ENCODE assay signal across 26 mouse cellular contexts in genomic region chr10:82742578-82742977, GRCm38 (mm10). TPM values are rescaled to one million over a fixed set of nuclear protein-coding genes. Genes with fewer than 3 reads are reported as not detected.
DNase-seq lines count a peak whose midpoint lies in the region; ATAC-seq and TF ChIP-seq lines count a peak whose summit lies in the region.
"Had no signal": no experiment of that assay in that cellular context is flagged by ENCODE, and none has a peak within 500 bp of the region (broad histone marks: within the 10 kb centered on the region; RNA-seq: fewer than 3 reads in every experiment).

No protein-coding gene starts in this region.

- no peak for TF ChIP-seq CTCF in liver, postnatal 0 days (IDR thresholded peaks at IDR 0.05; ENCODE audit: low read depth)

- H3K9me3 ChIP-seq in heart, embryonic 12.5 days (replicated peaks): no peaks in the 10 kb centered on the region
- no peaks in the 10 kb centered on the region for H3K9me3 ChIP-seq in liver, postnatal 0 days (ENCODE audit: low read length)
- H3K9me3 ChIP-seq: embryonic facial prominence, embryonic 10.5 days; embryonic facial prominence, embryonic 13.5 days; forebrain, embryonic 12.5 days; forebrain, embryonic 15.5 days; heart, embryonic 13.5 days; hindbrain, embryonic 12.5 days; hindbrain, embryonic 15.5 days had no signal

- no peaks in the 10 kb centered on the region for H3K27me3 ChIP-seq in heart, embryonic 12.5 days (replicated peaks)
- H3K27me3 ChIP-seq in liver, postnatal 0 days (ENCODE audit: insufficient read depth, low read length): no peaks in the 10 kb centered on the region
- H3K27me3 ChIP-seq: embryonic facial prominence, embryonic 13.5 days; forebrain, embryonic 12.5 days; forebrain, embryonic 15.5 days; heart, embryonic 13.5 days; hindbrain, embryonic 12.5 days; hindbrain, embryonic 15.5 days had no signal

- H3K27ac ChIP-seq in heart, embryonic 12.5 days (ENCODE audit: poor library complexity, severe bottlenecking): no peak overlapping the region
- peak overlapping the region; percentile 46; the same call in 1 of the 2 replicates for H3K27ac ChIP-seq in liver, postnatal 0 days (ENCODE audit: low read depth)
- H3K27ac ChIP-seq: embryonic facial prominence, embryonic 10.5 days; embryonic facial prominence, embryonic 13.5 days; forebrain, embryonic 12.5 days; forebrain, embryonic 15.5 days; heart, embryonic 13.5 days; hindbrain, embryonic 12.5 days; hindbrain, embryonic 15.5 days had no signal

- H3K4me1 ChIP-seq in heart, embryonic 12.5 days (replicated peaks): no peaks in the 10 kb centered on the region
- no peaks in the 10 kb centered on the region for H3K4me1 ChIP-seq in liver, postnatal 0 days (ENCODE audit: insufficient read depth)
- H3K4me1 ChIP-seq: embryonic facial prominence, embryonic 10.5 days; embryonic facial prominence, embryonic 13.5 days; forebrain, embryonic 12.5 days; forebrain, embryonic 15.5 days; heart, embryonic 13.5 days; hindbrain, embryonic 12.5 days; hindbrain, embryonic 15.5 days had no signal

- no peak overlapping the region for H3K4me3 ChIP-seq in heart, embryonic 12.5 days
- no peak overlapping the region for H3K4me3 ChIP-seq in liver, postnatal 0 days (ENCODE audit: low read depth, low read length)
- H3K4me3 ChIP-seq: embryonic facial prominence, embryonic 10.5 days; embryonic facial prominence, embryonic 13.5 days; erythroblast, embryonic 14.5 days; forebrain, embryonic 12.5 days; forebrain, embryonic 15.5 days; heart, embryonic 13.5 days; hindbrain, embryonic 12.5 days; hindbrain, embryonic 15.5 days had no signal

- no peak for TF ChIP-seq EP300 in liver, postnatal 0 days (IDR thresholded peaks at IDR 0.05; ENCODE audit: low read depth)

- ATAC-seq in heart, embryonic 12.5 days (ENCODE audit: insufficient number of reproducible peaks, low FRiP score): no peak
- peak; percentile 45; the same call in 1 of the 2 replicates for ATAC-seq in liver, postnatal 0 days
- ATAC-seq in hematopoietic stem cell, adult 5-6 weeks (replicated peaks in 1 of 2; ENCODE audit: insufficient read depth in 1 of 2, low FRiP score in 2 of 2, low TSS enrichment in 1 of 2, low read depth in 1 of 2, poor library complexity in 2 of 2, severe bottlenecking in 2 of 2): peak; percentile 42 to 48; a peak in 2 of 4 replicates
- ATAC-seq: forebrain, embryonic 15.5 days had no signal

- H3K36me3 ChIP-seq in heart, embryonic 12.5 days: peaks cover 57% of the 10 kb centered on the region
- H3K36me3 ChIP-seq in liver, postnatal 0 days (replicated peaks; ENCODE audit: insufficient read depth, low read length): peaks cover 48% of the 10 kb centered on the region

- no peak overlapping the region for H3K9ac ChIP-seq in heart, embryonic 12.5 days
- H3K9ac ChIP-seq in liver, postnatal 0 days (replicated peaks): no peak overlapping the region
- H3K9ac ChIP-seq: embryonic facial prominence, embryonic 13.5 days; forebrain, embryonic 12.5 days; forebrain, embryonic 15.5 days; heart, embryonic 13.5 days; hindbrain, embryonic 12.5 days; hindbrain, embryonic 15.5 days had no signal

- peak; percentile 12 for DNase-seq in heart, adult 11 months
- DNase-seq in liver, postnatal 0 days: no peak
- no peak for DNase-seq in liver
- no peak for DNase-seq in embryo, embryonic 10 days (ENCODE audit: low spot score)
- no peak for DNase-seq in urinary bladder, postnatal 25 days (ENCODE audit: low spot score)
- DNase-seq: adrenal gland, adult 2 months; adrenal gland, postnatal 14 days; cerebellum, adult 11 months; cerebellum, adult 2 months; cerebellum, postnatal 14 days; embryo, embryonic 11 days; gastrocnemius, postnatal 10 days; gastrocnemius, postnatal 36 days; heart, adult 18-20 months; heart, postnatal 14 days; heart, postnatal 4 days had no signal

- no peak overlapping the region for H3K4me2 ChIP-seq in heart, embryonic 12.5 days
- no peak overlapping the region for H3K4me2 ChIP-seq in liver, postnatal 0 days (ENCODE audit: low read depth, low read length)
- H3K4me2 ChIP-seq: embryonic facial prominence, embryonic 13.5 days; forebrain, embryonic 12.5 days; forebrain, embryonic 15.5 days; heart, embryonic 13.5 days; hindbrain, embryonic 12.5 days; hindbrain, embryonic 15.5 days had no signal

- WGBS in heart, embryonic 12.5 days: 82% methylated on average over 1 of the region's 1 CpGs
- 77% methylated on average over 1 of the region's 1 CpGs for WGBS in liver, postnatal 0 days (ENCODE audit: insufficient replicate concordance)

RNA-seq across cellular contexts. Expression of gene Nfyb, which starts 21.4 kb away (rescaled TPM):
- polyA plus RNA-seq in heart, embryonic 12.5 days (2016; fragmentation: Nextera tagmentation; extraction: Ambion mirVana): 28.1 and 29.3 TPM in 2 replicates
- 26.6 and 30.1 TPM in 2 replicates for polyA plus RNA-seq in liver, postnatal 0 days (2015; fragmentation: Nextera tagmentation; extraction: Ambion mirVana)
- total RNA-seq in hematopoietic stem cell, adult 5-6 weeks (2017): 72.2 and 80.8 TPM in 2 replicates

RNA-seq across cellular contexts. Expression of gene Hcfc2, which starts 46.6 kb away (rescaled TPM):
- polyA plus RNA-seq in heart, embryonic 12.5 days (2016; fragmentation: Nextera tagmentation; extraction: Ambion mirVana): 52.0 and 53.5 TPM in 2 replicates
- polyA plus RNA-seq in liver, postnatal 0 days (2015; fragmentation: Nextera tagmentation; extraction: Ambion mirVana): 9.3 and 11.9 TPM in 2 replicates
- 40.1 and 44.0 TPM in 2 replicates for total RNA-seq in hematopoietic stem cell, adult 5-6 weeks (2017)

RNA-seq across cellular contexts. Expression of gene Glt8d2, which starts 52.1 kb away (rescaled TPM):
- polyA plus RNA-seq in heart, embryonic 12.5 days (2016; fragmentation: Nextera tagmentation; extraction: Ambion mirVana): 2.1 and 2.6 TPM in 2 replicates
- polyA plus RNA-seq in liver, postnatal 0 days (2015; fragmentation: Nextera tagmentation; extraction: Ambion mirVana): 0.12 and 0.25 TPM in 2 replicates
- total RNA-seq in hematopoietic stem cell, adult 5-6 weeks (2017): 1.6 and 3.1 TPM in 2 replicates
- polyA plus RNA-seq: erythroblast, embryonic 14.5 days had no signal
